Mouse (Mus musculus) testis, adult 2 months (tissue): Measurements from ENCODE around the gene Creb5. TPM values are rescaled to one million over a fixed set of nuclear protein-coding genes. Genes with fewer than 3 reads are reported as not detected.

Experiments used
- H3K27ac ChIP-seq: fragments of 200-500 bp; 2 replicates; pipeline ENCODE4 v1.5.1; 2012; ENCODE audit warnings: low read depth, low read length; ENCODE audit not compliant: control insufficient read depth, insufficient read depth
- H3K27me3 ChIP-seq: fragments of 200-500 bp; 2 replicates; pipeline ENCODE4 v1.6.1; 2012; ENCODE audit warnings: mild to moderate bottlenecking, low read length, moderate library complexity; ENCODE audit not compliant: control insufficient read depth, insufficient read depth
- H3K36me3 ChIP-seq: fragments of 200-500 bp; 2 replicates; pipeline ENCODE4 v1.6.1; 2012; ENCODE audit warnings: mild to moderate bottlenecking, low read length; ENCODE audit not compliant: control insufficient read depth, insufficient read depth
- H3K4me1 ChIP-seq: fragments of 200-500 bp; 2 replicates; pipeline ENCODE4 v1.6.1; 2012; ENCODE audit warnings: low read length; ENCODE audit not compliant: control insufficient read depth, insufficient read depth
- H3K4me3 ChIP-seq: fragments of 200-500 bp; 2 replicates; pipeline ENCODE4 v1.5.1; 2012; ENCODE audit warnings: low read depth, mild to moderate bottlenecking, low read length, moderate library complexity, mixed read lengths; ENCODE audit not compliant: control insufficient read depth
- CTCF ChIP-seq: fragments of 200-500 bp; IDR thresholded peaks from 2 replicates; pipeline ENCODE4 v1.5.1; 2012; ENCODE audit warnings: low read depth, mild to moderate bottlenecking, inconsistent platforms, low read length, moderate library complexity; ENCODE audit not compliant: control insufficient read depth, insufficient read depth, insufficient replicate concordance
- POLR2A ChIP-seq: fragments of 200-500 bp; IDR thresholded peaks from 2 replicates; pipeline ENCODE4 v1.6.1; 2012; ENCODE audit warnings: low read depth, mild to moderate bottlenecking, inconsistent platforms, low read length, moderate library complexity; ENCODE audit not compliant: control insufficient read depth
- polyA plus RNA-seq: library from polyadenylated mRNA; depleted of rRNA; stranded (reverse); fragments of >200 nt; gene quantifications from 2 replicates; pipeline ENCODE4 v1.2.3, GENCODE M21; 2012

The Creb5 gene
- polyA plus RNA-seq, 1 experiment = 0.26 TPM

DNA sequence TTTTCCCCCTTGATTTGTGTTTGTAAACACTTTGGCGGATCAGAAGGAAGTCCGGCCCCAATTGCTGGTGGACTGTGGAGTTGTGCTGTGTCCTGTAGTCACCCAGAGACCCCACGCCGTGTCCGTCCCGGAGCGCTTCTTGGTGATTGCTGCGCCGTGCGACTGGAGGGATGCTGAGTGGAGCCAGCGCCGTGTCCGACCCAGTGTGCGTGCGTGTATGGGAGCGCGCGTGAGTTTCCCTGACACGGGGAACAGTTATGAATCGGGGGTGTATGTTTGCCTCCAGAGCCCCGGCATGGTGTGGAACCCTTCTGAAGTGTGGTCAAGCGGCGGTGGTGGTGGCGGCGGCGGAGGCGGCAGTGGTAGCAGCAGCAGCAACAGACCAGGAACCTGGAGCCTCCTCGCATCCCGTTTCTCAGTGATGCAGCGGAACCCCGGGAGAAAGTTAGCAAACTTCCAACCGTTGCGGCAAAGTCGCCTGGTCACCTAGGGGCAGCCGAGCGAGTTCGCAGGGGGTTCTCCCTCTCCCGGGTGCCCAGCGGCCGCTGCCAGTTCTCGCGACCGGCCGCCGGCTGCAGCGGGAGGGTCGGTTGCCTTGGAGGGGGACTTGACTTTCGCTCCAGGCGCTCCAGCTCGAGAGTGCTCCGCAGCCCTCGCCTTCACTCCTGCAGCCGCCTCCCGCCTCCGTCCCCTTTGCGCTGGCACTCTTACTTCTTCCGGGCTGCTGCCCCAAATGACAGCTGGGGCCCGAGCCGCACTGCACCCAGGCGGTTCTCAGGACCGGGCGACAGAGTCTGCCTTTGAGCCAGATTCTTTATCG lies 702 bp downstream of the Creb5 start:
- Histone ChIP-seq H3K4me3 (peak overlapping the region; percentile 69), H3K4me1 (peaks cover 13% of the 10 kb centered on the region), H3K27me3 (peaks cover 5% of the 10 kb centered on the region), H3K36me3 (no peaks in the 10 kb centered on the region), H3K27ac (no peak overlapping the region)
- TF ChIP-seq CTCF (no peak), POLR2A (no peak)

DNA sequence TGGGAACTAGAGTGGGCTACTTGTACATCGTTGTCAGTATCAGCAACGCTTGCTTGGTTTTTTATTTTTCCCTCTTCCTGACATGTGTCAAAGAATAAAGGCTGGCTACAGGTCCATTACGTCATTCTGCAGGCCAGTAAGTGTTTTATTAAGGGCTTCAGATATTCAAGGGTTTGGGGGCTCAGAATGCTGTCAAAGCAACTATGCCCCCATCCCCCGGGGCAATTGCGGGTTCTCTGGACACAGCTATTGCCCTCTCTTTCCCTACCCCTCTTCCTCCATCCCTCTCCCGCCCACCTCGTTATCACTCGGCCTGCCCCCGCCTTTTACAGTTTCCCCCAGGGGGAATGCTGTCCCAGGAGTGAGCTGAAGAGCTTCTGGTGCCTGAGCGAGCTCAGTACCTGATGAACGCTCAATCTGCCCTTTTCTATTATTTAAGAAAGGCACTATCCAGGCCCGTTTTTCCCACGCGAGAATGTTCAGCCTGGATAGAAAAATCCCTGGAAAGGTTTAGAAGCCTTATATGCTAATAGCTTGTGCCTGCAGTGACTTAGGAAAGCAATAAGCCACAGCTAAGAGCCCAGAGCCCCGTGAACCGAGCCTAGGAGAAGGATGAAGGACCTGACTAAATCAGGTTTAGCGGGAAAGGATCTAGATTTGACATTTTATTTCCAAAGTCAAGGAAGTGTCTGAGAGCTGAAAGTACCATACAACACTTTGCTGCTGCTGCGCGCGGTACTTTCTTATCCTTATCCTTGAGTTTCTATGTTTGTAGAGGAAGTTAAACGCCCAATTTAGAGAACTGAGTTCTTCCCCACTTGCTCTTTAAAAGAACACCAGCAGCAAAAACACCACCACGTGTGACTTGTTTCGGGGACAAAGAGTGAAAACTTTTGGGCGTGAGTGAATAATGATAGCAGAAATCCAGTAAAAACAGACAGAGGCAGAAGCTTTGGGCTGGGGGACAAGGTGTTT lies 1.8 kb downstream of the Creb5 start:
- Histone ChIP-seq H3K27ac (no peak overlapping the region), H3K27me3 (peaks cover 5% of the 10 kb centered on the region), H3K4me3 (no peak overlapping the region), H3K36me3 (no peaks in the 10 kb centered on the region), H3K4me1 (peaks cover 13% of the 10 kb centered on the region)
- TF ChIP-seq POLR2A (no peak), CTCF (no peak)

GRCm38 (mm10) chr6:53289659-53290058 lies 2.6 kb downstream of the Creb5 start:
- Histone ChIP-seq H3K36me3 (no peaks in the 10 kb centered on the region), H3K4me3 (no peak overlapping the region), H3K27ac (no peak overlapping the region), H3K27me3 (peaks cover 5% of the 10 kb centered on the region), H3K4me1 (peaks cover 13% of the 10 kb centered on the region)
- TF ChIP-seq POLR2A (no peak), CTCF (no peak)

DNA sequence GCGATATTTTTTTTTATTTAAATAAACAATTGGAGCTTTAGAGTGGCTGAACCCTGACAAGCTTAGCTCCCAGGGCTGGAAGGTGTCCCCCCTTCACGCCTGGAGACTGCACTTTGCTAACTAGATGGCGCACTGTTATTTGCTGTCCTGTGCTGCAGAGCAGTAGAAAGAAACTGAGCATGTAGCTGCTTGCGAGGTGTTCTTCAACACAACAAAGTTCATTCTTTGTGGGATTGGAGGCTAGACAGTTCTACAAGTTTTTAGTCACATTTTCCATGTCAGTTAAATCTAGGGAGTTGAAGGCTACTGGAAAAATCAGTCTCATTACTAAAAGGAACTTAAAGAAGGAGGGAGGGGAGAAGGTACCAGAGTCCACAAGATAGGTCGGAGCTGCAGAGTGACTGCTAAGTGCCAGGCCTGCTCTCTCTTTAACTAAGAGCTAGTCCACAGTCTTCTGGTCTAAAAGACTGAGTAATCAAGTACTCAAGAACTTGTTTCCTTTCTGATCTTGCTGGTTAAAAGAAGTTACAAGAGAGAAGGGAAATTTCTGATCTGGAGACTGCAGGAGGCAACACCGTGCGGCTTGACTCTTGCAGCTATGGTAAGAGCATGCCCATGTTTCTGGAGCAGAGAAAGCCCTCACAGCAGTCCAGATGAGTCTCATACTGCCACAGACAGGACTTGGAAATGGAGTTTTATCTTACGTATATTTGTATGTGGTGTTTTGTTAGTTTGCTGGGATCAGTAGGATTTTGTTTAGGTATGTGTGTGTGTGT lies 3.3 kb downstream of the Creb5 start:
- TF ChIP-seq CTCF (no peak), POLR2A (no peak)
- Histone ChIP-seq H3K4me3 (no peak overlapping the region), H3K27me3 (peaks cover 5% of the 10 kb centered on the region), H3K4me1 (peaks cover 13% of the 10 kb centered on the region), H3K27ac (no peak overlapping the region), H3K36me3 (no peaks in the 10 kb centered on the region)

DNA sequence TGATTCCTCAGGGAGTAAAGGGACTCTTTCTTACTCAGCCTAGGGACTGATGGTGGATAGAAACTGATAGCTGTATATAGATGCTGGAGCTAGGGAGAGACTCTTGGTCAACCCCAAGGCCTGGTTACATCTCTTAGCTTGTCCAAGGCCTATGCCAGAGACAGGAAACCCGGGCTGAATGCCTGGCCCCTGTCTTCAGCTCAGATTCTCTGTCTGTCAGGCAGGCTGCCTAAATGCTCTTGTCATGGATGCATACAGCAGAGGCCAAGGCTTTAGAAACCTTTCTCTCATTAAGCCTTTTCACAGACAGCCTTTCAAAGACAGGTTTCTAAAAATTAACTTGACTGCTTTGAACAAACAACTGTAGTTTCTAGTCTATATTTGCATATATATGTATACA lies 5.9 kb downstream of the Creb5 start:
- H3K27me3 ChIP-seq = no peaks in the 10 kb centered on the region; the same call in 1 of the 2 replicates
- H3K36me3 ChIP-seq = no peaks in the 10 kb centered on the region
- no peaks in the 10 kb centered on the region; the same call in 1 of the 2 replicates for H3K4me1 ChIP-seq
- H3K27ac ChIP-seq = no peak overlapping the region
- no peak overlapping the region for H3K4me3 ChIP-seq
- TF ChIP-seq POLR2A (no peak), CTCF (no peak)

GRCm38 (mm10) chr6:53297851-53298250 lies 10.8 kb downstream of the Creb5 start:
- no peaks in the 10 kb centered on the region for H3K4me1 ChIP-seq
- TF ChIP-seq CTCF (no peak), POLR2A (no peak)
- H3K36me3 ChIP-seq = no peaks in the 10 kb centered on the region
- H3K4me3 ChIP-seq = no peak overlapping the region
- no peak overlapping the region for H3K27ac ChIP-seq
- no peaks in the 10 kb centered on the region for H3K27me3 ChIP-seq
